Mouse (Mus musculus) T-helper 17 cell (primary cell): ENCODE measurements around the gene Fblim1.

ENCODE experiments used
- in situ Hi-C, 2 experiments: fragments of 300-600 bp; cut with MboI, MseI; formaldehyde crosslinking; loops; 1 replicate in 1 of 2; 2 replicates in 1 of 2; pipeline ENCODE4 v1.15.1; 2025; ENCODE audit warnings: high pct_unique_total_duplicates in 2 of 2

The Fblim1 gene

DNA sequence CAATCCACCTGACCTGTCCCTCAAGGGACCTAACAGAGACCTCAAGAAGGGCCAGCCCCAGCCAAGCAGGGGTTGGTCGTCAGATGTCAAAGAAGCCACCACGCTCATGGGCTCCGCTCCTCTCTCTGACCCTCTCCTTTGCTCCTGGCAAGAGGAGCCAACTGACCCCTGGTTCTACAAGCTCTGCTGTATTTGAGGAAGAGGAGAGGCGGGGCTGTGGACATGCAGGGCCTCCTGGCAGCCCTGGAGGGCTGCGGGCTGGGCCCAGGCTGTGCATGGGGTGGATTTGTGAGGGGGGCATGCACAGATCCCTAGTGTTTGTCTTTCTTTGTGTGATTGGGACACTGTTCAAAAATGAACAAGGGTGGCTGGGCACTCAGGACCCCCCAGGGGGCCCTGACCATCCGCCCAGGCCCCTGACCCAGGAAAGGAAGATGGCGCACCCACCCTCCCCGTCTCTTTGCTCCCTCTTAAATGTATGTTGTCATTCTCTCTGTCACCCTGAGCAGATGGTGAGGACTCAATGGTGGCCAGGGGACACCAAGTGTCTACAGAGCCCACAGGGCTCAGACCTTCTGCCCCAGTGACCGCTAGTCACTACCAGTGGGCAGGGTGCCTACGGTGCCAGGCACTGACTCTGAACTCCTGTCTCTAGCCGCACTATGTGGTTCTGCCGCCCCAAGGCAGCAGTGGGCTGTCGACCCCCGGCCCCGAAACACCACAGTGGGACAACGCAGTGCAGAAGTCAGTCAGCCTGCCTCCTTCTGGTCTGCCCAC, 20.1 kb upstream of the Fblim1 start:
- in situ Hi-C loops = loop anchor here in 1 of 2 experiments (10.0 kb wide), 1 partner anchor 1701 kb away; no protein-coding TSS in a partner anchor

DNA sequence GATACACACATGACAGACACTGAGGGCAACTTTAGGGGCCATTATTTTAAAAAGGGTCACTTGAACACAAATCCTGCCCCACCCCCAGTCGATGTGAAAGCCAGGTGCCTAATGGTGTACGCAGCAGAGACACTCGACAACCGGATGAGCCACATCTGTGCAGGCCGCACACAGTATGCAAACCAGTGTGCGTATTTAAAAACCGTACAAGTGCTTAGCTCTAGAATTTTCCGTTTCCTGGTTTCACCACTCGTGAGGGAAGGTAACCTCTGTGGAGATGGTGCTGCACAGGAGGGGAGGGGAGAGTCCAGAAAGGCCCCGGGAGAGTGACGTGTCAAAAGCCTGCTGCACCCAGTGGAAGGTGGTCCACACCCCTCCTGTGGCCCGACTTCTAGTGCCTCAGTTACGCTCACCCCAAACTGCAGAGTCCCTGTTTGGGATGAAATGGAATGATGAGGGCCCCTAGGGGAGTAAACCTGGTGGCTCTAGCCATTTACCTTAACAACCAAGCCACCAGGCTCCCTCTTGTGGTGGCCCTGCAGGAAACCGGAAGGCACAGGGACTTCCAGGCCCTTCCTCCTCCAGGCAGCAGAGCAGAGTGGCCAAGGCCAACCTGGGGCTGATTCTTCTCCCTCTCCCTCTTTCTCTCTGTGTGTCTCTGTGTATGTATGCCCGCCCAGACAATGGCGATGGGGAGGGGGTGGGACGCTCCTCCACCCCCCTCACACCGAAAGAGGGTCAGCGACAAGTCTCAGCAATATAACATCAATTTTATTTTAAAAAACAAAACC, 19.3 kb upstream of the Fblim1 start:
- in situ Hi-C loops = loop anchor here in 1 of 2 experiments (10.0 kb wide), 1 partner anchor 1700 kb away; no protein-coding TSS in a partner anchor

DNA sequence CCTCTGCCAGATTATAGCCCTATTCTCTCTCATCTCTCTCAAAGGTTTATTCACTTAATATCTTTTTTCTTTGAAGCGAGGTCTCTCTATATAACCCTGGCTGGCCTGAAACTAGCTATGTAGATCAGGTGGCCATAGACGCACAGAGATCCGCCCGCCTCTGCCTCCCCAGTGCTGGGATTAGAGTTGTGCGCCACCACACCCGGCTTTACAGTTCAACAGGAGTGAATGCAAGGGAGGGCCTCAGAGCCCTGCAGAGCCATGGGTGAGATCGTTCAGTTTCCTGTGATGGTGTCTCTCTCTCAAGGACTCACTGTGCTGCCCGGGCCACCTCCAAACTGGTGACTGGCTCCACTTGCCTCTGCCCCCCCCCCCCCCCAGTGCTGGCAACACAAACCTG, 18.2 kb upstream of the Fblim1 start:
- in situ Hi-C loops = loop anchor here in 1 of 2 experiments (10.0 kb wide), 1 partner anchor 1699 kb away; no protein-coding TSS in a partner anchor

DNA sequence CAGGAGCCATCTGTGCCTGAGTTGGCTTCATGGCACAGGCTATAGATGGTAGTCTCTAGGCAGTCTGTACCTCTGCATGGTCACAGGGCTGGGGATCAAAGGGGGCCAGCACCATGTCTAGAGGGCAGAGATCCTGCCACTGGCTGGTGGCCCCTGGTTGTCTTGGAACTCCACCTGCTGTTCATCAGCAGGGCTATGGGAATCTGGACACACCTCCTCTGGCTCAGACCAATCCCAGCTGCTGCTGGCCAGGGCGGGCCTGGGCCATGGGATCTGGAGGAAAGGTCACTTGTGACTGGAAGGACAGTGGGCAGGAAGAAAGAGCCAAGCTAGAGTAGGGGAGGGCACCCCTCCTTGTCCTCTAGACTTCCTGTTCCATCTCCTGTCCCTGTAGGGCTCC, 17.8 kb upstream of the Fblim1 start, which contains the start of gene Slc25a34:
Gene Slc25a34 (minus strand): TSS at position 156 of the 400 bp plus-strand sequence.
- in situ Hi-C loops = loop anchor here in 1 of 2 experiments (10.0 kb wide), 1 partner anchor 1699 kb away; no protein-coding TSS in a partner anchor

GRCm38 (mm10) chr4:141623037-141623436, 17.1 kb upstream of the Fblim1 start:
- in situ Hi-C loops = loop anchor here in 1 of 2 experiments (10.0 kb wide), 1 partner anchor 1698 kb away; no protein-coding TSS in a partner anchor

DNA sequence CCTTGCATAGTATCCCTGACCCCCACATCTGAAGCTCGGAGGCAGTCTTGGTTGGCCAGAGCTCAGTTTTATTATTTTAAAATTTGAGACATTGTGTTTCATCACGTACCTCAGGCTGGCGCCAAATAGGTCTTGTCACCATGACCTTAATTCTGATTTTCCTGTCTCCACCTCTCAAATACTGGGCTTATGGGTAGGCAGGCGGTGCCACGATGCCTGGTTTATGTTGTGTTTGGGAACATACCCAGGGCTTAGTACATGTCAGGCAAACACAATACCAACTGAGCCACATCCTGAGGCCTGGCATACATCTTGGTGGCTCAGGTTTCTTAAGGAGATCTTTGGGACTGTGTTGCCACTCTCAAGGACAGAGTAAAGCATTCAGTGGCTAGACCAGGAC, 16.7 kb upstream of the Fblim1 start:
- in situ Hi-C loops = loop anchor here in 1 of 2 experiments (10.0 kb wide), 1 partner anchor 1698 kb away; no protein-coding TSS in a partner anchor

GRCm38 (mm10) chr4:141622091-141622490, 16.2 kb upstream of the Fblim1 start:
- in situ Hi-C loops = loop anchor here in 1 of 2 experiments (10.0 kb wide), 1 partner anchor 1697 kb away; no protein-coding TSS in a partner anchor

DNA sequence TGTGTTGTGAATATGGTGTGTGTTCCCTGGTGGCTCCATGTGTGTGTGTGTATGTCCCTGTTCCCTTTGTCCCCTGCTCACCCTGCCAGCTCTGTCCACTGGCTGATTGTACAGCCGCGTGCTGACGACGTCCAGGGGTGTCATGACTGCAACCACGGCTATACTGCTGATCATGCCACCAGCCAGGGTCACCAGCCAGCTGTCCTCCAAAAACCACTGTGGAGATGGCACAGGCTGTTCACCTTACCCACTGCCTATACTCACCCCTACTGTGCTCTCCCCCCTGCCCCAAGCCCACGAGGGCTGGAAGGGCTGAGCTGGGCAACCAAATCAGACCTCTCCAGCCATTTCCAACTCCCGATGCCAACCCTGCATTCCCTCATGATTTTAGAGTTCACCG, 15.4 kb upstream of the Fblim1 start:
- in situ Hi-C loops = loop anchor here in 1 of 2 experiments (10.0 kb wide), 1 partner anchor 1696 kb away; no protein-coding TSS in a partner anchor

DNA sequence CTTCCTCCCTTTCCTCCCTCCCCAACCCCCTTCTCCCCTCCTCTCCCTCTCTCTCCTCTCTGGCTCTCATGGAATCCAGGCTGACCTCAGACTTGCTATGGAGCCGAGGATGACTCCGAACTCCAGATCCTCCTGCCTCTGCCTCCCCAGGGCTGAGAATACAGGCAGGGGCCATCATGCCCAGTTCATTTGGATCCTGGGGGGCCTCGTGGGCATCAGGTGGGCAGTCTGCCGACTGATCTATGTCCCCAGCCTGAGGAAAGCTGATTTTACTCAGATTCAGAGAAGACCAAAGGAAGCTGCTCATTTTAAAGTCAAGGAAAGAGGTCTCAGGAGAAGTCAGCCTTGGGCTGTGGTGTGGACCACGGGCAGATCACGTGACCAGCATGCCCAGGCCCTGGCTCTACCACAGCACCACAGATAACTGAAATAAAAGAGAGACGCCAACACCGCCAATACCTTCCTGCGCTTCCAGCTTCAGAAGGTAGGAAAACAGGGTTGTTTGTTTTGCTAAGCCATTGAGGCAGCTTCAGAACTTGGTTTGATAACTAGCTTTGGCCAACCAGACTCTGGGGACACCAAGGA, 13.5 kb upstream of the Fblim1 start:
- in situ Hi-C loops = loop anchor here in 1 of 2 experiments (5.0 kb wide), 1 partner anchor 163 kb away; no protein-coding TSS in a partner anchor

DNA sequence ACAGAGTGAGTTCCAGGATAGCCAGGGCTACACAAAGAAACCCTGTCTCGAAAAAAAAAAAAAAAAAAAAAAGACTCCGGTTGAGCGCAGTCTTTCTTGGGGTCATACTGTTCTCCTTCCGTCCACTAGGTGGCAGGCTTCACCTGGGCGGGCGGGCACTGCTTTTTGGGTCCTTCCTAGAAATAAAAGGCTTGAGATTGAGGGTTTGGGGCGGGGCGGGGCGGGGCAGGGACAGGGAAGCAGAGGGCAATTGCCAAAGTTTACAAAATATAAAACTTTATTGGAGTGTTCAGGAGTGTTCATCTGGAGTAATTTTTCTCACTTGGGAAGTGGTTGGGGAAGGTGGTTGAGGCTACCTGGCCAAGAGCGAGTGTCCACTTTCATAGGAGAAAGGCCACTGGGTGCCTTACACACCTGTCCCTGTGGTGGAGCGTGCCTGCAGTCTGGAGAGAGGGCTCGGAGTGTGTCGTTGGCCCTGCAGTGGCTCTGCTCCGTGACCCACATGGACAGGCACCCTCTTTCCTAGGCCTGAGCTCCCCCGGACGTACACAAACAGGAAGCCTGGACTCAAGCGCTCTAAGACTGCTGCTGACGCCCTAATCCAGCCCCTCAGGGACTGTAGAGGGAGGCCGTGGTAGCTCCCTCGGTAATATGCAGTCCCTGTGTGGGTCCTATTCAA, 12.8 kb upstream of the Fblim1 start, which contains the start of gene Tmem82:
Gene Tmem82 (minus strand): TSS at position 69 of the 679 bp plus-strand sequence.
- in situ Hi-C loops = loop anchor here in 1 of 2 experiments (5.0 kb wide), 1 partner anchor 164 kb away; no protein-coding TSS in a partner anchor

DNA sequence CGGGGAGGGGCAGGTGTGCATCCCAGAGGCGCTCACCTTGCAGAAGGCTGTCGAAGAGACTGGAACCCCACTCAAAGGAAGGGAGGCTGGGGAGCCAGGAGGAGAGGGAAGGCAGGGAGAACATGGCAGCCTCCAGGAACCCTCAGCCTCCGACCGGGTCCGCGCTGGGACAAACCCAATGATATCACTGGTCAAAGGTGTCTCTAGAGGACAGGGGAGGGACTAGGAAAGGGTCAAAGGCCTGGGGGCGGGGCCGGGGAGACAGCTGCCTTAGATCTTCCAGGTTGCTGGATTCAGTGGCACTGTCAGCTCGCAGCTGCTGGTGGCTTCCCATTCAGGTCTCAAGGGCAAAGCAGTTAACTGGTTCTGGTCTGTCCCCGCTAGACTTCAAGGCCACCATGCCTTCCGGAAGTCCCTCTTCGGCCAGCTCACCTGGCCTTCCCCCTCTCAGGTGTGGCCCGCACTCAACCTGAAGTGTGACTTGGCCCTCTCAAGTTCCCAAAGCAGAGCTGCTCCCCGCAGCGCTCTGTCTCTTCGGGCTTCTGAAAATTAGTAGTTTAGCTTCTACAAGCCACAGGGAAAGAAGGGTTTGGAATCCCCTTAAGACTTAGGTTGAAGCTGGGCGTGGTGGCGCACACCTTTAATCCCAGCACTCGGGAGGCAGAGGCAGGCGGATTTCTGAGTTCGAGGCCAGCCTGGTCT, 12.1 kb upstream of the Fblim1 start:
- in situ Hi-C loops = loop anchor here in 1 of 2 experiments (5.0 kb wide), 1 partner anchor 164 kb away; no protein-coding TSS in a partner anchor

GRCm38 (mm10) chr4:141617299-141617698, 11.4 kb upstream of the Fblim1 start:
- in situ Hi-C loops = loop anchor here in 1 of 2 experiments (5.0 kb wide), 1 partner anchor 165 kb away; no protein-coding TSS in a partner anchor

DNA sequence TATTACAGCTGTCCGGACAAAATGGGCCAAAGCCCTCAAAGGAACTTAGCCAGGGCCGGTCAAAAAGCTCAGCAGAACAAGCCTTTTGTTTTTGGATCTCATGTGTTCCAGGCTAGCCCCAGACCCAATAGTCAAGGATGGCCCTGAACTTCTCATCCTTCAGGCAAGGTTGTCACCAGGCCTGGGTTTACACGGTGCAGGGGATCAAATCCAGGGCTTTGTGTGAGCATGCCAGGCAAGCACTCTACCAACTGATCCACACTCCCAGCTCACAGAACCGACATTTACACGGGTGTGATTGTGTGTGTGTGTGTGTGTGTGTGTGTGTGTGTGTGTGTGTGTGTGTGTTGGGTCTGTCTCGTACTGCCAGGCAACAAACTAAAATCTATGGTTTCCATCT, 10.9 kb upstream of the Fblim1 start:
- in situ Hi-C loops = loop anchor here in 1 of 2 experiments (5.0 kb wide), 1 partner anchor 165 kb away; no protein-coding TSS in a partner anchor

DNA sequence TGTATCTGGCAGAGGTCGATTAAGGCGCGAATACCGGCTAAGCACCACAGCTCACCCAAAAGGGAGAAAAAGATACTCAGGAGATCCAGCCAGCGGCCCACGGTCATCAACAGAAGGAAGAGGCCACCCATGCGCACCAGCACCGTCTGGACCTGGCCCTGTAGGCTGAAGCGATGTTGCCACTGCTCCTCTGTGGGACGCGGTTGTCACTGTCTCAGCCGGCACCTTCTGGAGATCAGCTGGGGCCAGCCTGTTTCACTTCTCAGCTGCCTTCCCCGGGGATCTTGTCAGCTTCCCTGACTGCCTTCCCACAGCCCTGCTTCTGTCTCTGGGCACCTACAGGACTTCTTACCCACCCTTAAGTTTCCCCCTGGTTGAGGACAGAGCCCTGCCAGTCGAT, 9.1 kb upstream of the Fblim1 start:
- in situ Hi-C loops = loop anchor here in 1 of 2 experiments (5.0 kb wide), 1 partner anchor 167 kb away; no protein-coding TSS in a partner anchor

DNA sequence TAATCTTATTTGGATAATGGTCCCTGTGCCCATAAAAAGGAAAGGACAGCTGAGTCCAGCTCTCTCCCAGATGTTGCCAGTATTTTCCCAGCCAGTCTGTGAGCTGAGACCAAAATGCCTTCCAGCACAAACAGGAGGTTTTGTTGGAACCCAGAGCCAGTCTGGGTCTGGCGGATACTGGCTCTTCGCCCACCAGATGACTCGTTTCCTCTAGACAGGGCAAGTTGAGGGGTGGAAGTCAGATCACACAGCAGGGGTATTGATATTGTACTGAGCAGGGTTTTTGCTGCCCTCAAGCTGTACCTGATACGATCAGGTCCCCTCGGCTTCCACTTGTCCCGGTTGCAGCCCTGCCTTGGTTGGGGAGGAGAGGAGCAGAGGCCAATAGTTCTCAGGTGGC, 3.6 kb upstream of the Fblim1 start:
- in situ Hi-C loops = no loop called here

DNA sequence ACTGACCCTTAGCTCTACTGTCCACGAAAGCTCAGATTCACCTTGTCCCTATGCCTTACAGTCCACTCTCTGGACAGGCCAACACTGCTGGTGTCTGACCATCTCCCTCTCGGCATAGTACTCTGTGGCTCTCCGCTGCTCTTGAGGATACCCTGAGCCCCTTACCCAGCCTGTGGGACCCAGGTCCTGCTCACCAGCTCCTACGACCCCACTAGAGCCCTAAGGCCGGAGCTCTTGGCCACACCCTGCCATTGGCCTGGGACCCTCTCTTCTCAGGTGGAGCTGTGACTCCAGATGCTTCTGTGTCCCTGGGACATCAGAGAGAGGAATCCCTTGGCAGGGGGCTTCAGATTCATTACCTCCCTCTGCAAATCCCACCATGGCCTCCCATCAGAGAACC, 475 bp downstream of the Fblim1 start:
- in situ Hi-C loops = no loop called here

- in situ Hi-C loops = no loop called here
Measured at GRCm38 (mm10) chr4:141604493-141604892, 1.4 kb downstream of the Fblim1 start.

GRCm38 (mm10) chr4:141603921-141604320, 2.0 kb downstream of the Fblim1 start:
- in situ Hi-C loops = no loop called here

DNA sequence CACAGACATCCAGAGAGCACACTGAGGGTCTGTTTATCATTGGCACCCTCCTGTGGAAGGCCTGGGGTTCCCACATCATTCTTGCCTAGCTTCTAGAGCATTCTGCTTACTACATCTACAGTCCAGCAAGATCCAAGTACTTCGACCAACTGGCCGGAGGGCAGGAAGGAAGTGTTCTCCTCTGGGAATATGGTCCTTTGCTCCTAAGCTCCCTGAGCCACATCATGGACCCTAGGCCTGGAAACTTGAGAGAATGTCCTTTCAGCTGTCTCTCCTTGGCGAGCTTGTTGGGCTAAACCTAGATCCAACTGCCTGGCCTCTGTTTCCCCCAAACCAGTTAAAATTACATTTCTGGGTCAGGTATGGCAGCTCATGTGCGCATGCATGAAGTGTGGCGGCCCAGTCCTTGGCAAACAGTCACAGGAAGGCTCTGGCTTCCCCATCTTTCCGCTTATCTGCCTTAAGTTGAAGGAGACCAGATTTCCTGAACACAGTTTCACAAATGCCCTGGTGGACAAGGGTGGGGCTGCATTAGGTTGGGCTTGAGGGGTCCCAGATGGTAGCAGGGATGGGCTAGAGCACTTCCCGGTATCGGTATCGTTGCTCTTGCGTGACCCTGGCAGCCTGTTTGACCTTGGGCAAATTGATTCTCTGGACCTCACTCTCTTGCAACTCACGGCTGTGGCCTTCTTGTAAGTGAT, 3.2 kb downstream of the Fblim1 start:
- in situ Hi-C loops = no loop called here
